Mouse (Mus musculus) kidney, adult 2 months (tissue): ENCODE data around the gene Fancg.

Experiments used
- CTCF ChIP-seq: fragments of 200-500 bp; conservative IDR thresholded peaks from 2 replicates; pipeline ENCODE4 v1.5.1; 2011; ENCODE audit warnings: low read depth, mild to moderate bottlenecking, control low read depth, low read length, moderate library complexity, mixed read lengths; ENCODE audit not compliant: insufficient read depth, insufficient read length
- POLR2A ChIP-seq: fragments of 200-500 bp; IDR thresholded peaks from one replicate; pipeline ENCODE4 v1.6.1; 2011; ENCODE audit warnings: low read depth, low read length, control low read depth

DNA sequence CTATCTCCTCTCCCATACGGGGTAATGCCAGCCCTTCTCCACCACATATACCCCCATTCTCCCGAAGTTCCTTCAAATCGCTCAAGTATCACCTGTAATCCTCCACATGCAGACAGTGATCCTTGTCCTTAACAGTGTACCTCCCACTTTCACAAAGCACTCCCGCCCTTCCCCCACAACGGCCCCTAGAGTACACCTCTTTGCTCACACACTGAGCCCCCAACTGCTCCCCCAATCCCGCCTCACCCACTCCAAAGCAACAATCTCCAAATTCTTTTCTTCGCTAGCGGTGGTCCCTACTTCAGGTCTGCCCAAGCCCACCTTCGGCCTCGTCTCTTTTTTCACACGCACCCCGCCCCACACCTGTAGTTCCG, 35.0 kb upstream of the Fancg start:
- TF ChIP-seq CTCF = no peak
- no peak for TF ChIP-seq POLR2A
